8 mouse cellular contexts compared by ENCODE assay signal in genomic region chr10:21161359-21162094, GRCm38 (mm10). TPM values are rescaled to one million over a fixed set of nuclear protein-coding genes. Genes with fewer than 3 reads are reported as not detected.
A peak's percentile ranks its signal among the peaks of the same experiment; 100 is the strongest.
DNase-seq lines count a peak whose midpoint lies in the region; ATAC-seq lines count a peak whose summit lies in the region.

No protein-coding gene starts in this region.

- WGBS in embryonic facial prominence, embryonic 11.5 days, result 3% methylated on average over 20 of the region's 20 CpGs
- WGBS in intestine, embryonic 15.5 days, result 3% methylated on average over 20 of the region's 20 CpGs
- 3% methylated on average over 20 of the region's 20 CpGs for WGBS in midbrain, embryonic 12.5 days

- H3K9ac ChIP-seq in embryonic facial prominence, embryonic 11.5 days (replicated peaks; ENCODE audit: low read length), result peak overlapping the region; percentile 83
- peak overlapping the region; percentile 59 for H3K9ac ChIP-seq in intestine, embryonic 15.5 days
- peak overlapping the region; percentile 81 for H3K9ac ChIP-seq in midbrain, embryonic 12.5 days (replicated peaks)

- peak; percentile 65 for ATAC-seq in embryonic facial prominence, embryonic 11.5 days (replicated peaks; ENCODE audit: insufficient number of reproducible peaks, low FRiP score, low TSS enrichment, low read depth)
- 0 out of 2 replicates have a peak, but pooled peaks have one; percentile 10 for ATAC-seq in intestine, embryonic 15.5 days
- ATAC-seq in midbrain, embryonic 12.5 days (ENCODE audit: low FRiP score, low read depth), result peak; percentile 41

- peaks cover 4% of the 10 kb centered on the region for H3K4me1 ChIP-seq in embryonic facial prominence, embryonic 11.5 days (ENCODE audit: control insufficient read depth, insufficient read depth, low read length)
- H3K4me1 ChIP-seq in intestine, embryonic 15.5 days (replicated peaks), result peaks cover 10% of the 10 kb centered on the region
- peaks cover 20% of the 10 kb centered on the region for H3K4me1 ChIP-seq in midbrain, embryonic 12.5 days

- DNase-seq in cerebellum, postnatal 10 days, result peak; percentile 36 to 46
- no peak for DNase-seq in cerebellum, adult 11 months
- DNase-seq in CD4-positive helper T cell, adult 2 months (ENCODE audit: low read depth, low spot score), result peak; percentile 57
- DNase-seq in embryonic facial prominence, embryonic 11.5 days (ENCODE audit: low spot score), result peak; percentile 65
- peak; percentile 76 for DNase-seq in thymus, postnatal 0 days (ENCODE audit: low spot score)
- DNase-seq in layer of hippocampus, postnatal 36 days, result no peak

- peak overlapping the region; percentile 66 for H3K4me3 ChIP-seq in embryonic facial prominence, embryonic 11.5 days (ENCODE audit: low read depth, low read length)
- H3K4me3 ChIP-seq in intestine, embryonic 15.5 days (replicated peaks), result peak overlapping the region; percentile 70
- H3K4me3 ChIP-seq in midbrain, embryonic 12.5 days, result peak overlapping the region; percentile 74

- H3K4me2 ChIP-seq in embryonic facial prominence, embryonic 11.5 days (ENCODE audit: low read depth, low read length), result peak overlapping the region; percentile 99
- peak overlapping the region; percentile 100 for H3K4me2 ChIP-seq in intestine, embryonic 15.5 days (replicated peaks)
- H3K4me2 ChIP-seq in midbrain, embryonic 12.5 days (replicated peaks), result peak overlapping the region; percentile 99

- H3K27ac ChIP-seq in embryonic facial prominence, embryonic 11.5 days (replicated peaks; ENCODE audit: low read depth, low read length), result no peak overlapping the region
- H3K27ac ChIP-seq in intestine, embryonic 15.5 days, result 0 out of 2 replicates have a peak overlapping the region, but pooled peaks have one; percentile 1
- no peak overlapping the region; the same call in 1 of the 2 replicates for H3K27ac ChIP-seq in midbrain, embryonic 12.5 days (replicated peaks)

- no peaks in the 10 kb centered on the region for H3K9me3 ChIP-seq in embryonic facial prominence, embryonic 11.5 days (replicated peaks; ENCODE audit: control insufficient read depth, low read length)
- H3K9me3 ChIP-seq in intestine, embryonic 15.5 days, result no peaks in the 10 kb centered on the region
- no peaks in the 10 kb centered on the region for H3K9me3 ChIP-seq in midbrain, embryonic 12.5 days

- H3K36me3 ChIP-seq in embryonic facial prominence, embryonic 11.5 days (replicated peaks; ENCODE audit: control insufficient read depth, insufficient read depth, low read depth, low read length), result no peaks in the 10 kb centered on the region
- no peaks in the 10 kb centered on the region for H3K36me3 ChIP-seq in intestine, embryonic 15.5 days
- H3K36me3 ChIP-seq in midbrain, embryonic 12.5 days, result no peaks in the 10 kb centered on the region

- peaks cover 9% of the 10 kb centered on the region; the same call in 1 of the 2 replicates for H3K27me3 ChIP-seq in embryonic facial prominence, embryonic 11.5 days (ENCODE audit: control insufficient read depth, insufficient read depth, low read length)
- peaks cover 5% of the 10 kb centered on the region; the same call in 1 of the 2 replicates for H3K27me3 ChIP-seq in intestine, embryonic 15.5 days (replicated peaks)
- peaks cover 38% of the 10 kb centered on the region for H3K27me3 ChIP-seq in midbrain, embryonic 12.5 days

RNA-seq across cellular contexts. Expression of gene Myb, which starts 0.7 kb away (rescaled TPM):
- 7.1 and 8.8 TPM in 2 replicates for polyA plus RNA-seq in embryonic facial prominence, embryonic 11.5 days (2014; fragmentation: Nextera tagmentation; extraction: Ambion mirVana)
- 6.3 and 6.4 TPM in 2 replicates for polyA plus RNA-seq in intestine, embryonic 15.5 days (2015; fragmentation: Nextera tagmentation; extraction: Ambion mirVana)
- polyA plus RNA-seq in midbrain, embryonic 12.5 days (2016; fragmentation: Nextera tagmentation; extraction: Ambion mirVana), result 5.9 and 7.1 TPM in 2 replicates
- 183 and 202 TPM in 2 replicates for polyA plus RNA-seq in thymus, postnatal 0 days (2015; fragmentation: Nextera tagmentation; extraction: Ambion mirVana)
- total RNA-seq in layer of hippocampus, postnatal 36 days (2021), result under 1 TPM; 0.42 to 0.71 TPM

Comparison
In these comparisons a context has a peak if more than half of its experiments do, and no peak if none do; other contexts are left out.
1. DNase-seq: peak in cerebellum, postnatal 10 days (2 of 2), CD4-positive helper T cell, adult 2 months (single experiment), embryonic facial prominence, embryonic 11.5 days (single experiment) and thymus, postnatal 0 days (single experiment); none in cerebellum, adult 11 months (single experiment) and layer of hippocampus, postnatal 36 days (0 of 2).
2. ATAC-seq: peak in every context shown above with its lines; median percentile 65 in embryonic facial prominence, embryonic 11.5 days; 41 in midbrain, embryonic 12.5 days; 10 in intestine, embryonic 15.5 days.
3. RNA of gene Myb, which starts 0.7 kb away (polyA plus RNA-seq): 183 to 202 TPM in thymus, postnatal 0 days; 7.1 to 8.8 TPM in embryonic facial prominence, embryonic 11.5 days, 5.9 to 7.1 TPM in midbrain, embryonic 12.5 days and 6.3 to 6.4 TPM in intestine, embryonic 15.5 days; every median in the first group is over 10 times any median in the second.
4. Peak in every context shown above with its lines, with median percentiles within 50 percentile points of each other: H3K4me2 ChIP-seq, H3K4me3 ChIP-seq and H3K9ac ChIP-seq.